Comparison of ENCODE assay signal across 7 mouse cellular contexts in the genomic region with DNA sequence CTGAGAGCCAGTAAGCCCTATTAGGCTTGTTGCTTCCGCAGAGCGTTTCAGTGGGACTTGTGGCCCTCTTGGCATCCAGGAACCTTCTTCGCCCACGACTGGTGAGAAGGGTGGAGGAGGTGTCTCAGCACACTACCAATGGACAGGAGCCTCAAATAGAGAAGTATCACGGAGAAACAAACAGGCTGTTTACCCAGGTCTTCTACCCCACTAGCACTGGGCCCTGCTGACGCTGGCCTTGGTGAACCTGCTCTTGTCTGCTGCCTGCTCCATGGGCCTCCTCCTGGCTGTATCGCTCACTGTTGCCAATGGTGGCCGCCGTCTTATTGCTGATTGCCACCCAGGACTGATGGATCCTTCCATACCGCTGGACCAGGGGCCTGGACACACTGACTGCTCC. TPM values are rescaled to one million over a fixed set of nuclear protein-coding genes. Genes with fewer than 3 reads are reported as not detected.
DNase-seq lines count a peak whose midpoint lies in the region; ATAC-seq and TF ChIP-seq lines count a peak whose summit lies in the region.

No protein-coding gene starts in this region.

- no peak for TF ChIP-seq CTCF in kidney, postnatal 0 days (IDR thresholded peaks at IDR 0.05; ENCODE audit: low read depth)

- no peak overlapping the region for H3K27ac ChIP-seq in kidney, postnatal 0 days
- peak overlapping the region; percentile 64 for H3K27ac ChIP-seq in embryonic facial prominence, embryonic 14.5 days (replicated peaks; ENCODE audit: low read depth, low read length)
- H3K27ac ChIP-seq in intestine, embryonic 14.5 days (ENCODE audit: low read depth): peak overlapping the region; percentile 67
- H3K27ac ChIP-seq in neural tube, embryonic 13.5 days (replicated peaks): no peak overlapping the region

- H3K9me3 ChIP-seq in kidney, postnatal 0 days (replicated peaks; ENCODE audit: low read length): no peaks in the 10 kb centered on the region
- H3K9me3 ChIP-seq in embryonic facial prominence, embryonic 14.5 days (ENCODE audit: control insufficient read depth, low read length): no peaks in the 10 kb centered on the region
- no peaks in the 10 kb centered on the region for H3K9me3 ChIP-seq in intestine, embryonic 14.5 days (ENCODE audit: control insufficient read depth, low read length)
- H3K9me3 ChIP-seq in neural tube, embryonic 13.5 days: no peaks in the 10 kb centered on the region

- peak overlapping the region; percentile 25; the same call in 1 of the 2 replicates for H3K9ac ChIP-seq in kidney, postnatal 0 days (ENCODE audit: low read depth, low read length)
- peak overlapping the region; percentile 41; the same call in 1 of the 2 replicates for H3K9ac ChIP-seq in embryonic facial prominence, embryonic 14.5 days (ENCODE audit: low read depth, low read length)
- H3K9ac ChIP-seq in intestine, embryonic 14.5 days (ENCODE audit: low read length): peak overlapping the region; percentile 39
- peak overlapping the region; percentile 38; the same call in 1 of the 2 replicates for H3K9ac ChIP-seq in neural tube, embryonic 13.5 days

- no peak for DNase-seq in kidney, postnatal 0 days (ENCODE audit: low spot score)
- no peak for DNase-seq in kidney, adult 9 months
- DNase-seq in embryonic facial prominence, embryonic 14.5 days (ENCODE audit: low spot score): no peak
- DNase-seq in intestine, embryonic 14.5 days (ENCODE audit: low spot score): no peak
- no peak for DNase-seq in right cerebral cortex, postnatal 4 days
- DNase-seq in embryo, embryonic 10 days (ENCODE audit: low spot score): no peak

- 53% methylated on average over 10 of the region's 10 CpGs for WGBS in kidney, postnatal 0 days
- 62% methylated on average over 10 of the region's 10 CpGs for WGBS in embryonic facial prominence, embryonic 14.5 days
- 54% methylated on average over 10 of the region's 10 CpGs for WGBS in intestine, embryonic 14.5 days
- WGBS in neural tube, embryonic 13.5 days: 47% methylated on average over 10 of the region's 10 CpGs

- 0 out of 2 replicates have a peak, but pooled peaks cover 4% of the 10 kb centered on the region for H3K4me1 ChIP-seq in kidney, postnatal 0 days (replicated peaks; ENCODE audit: insufficient read depth, low read length)
- peaks cover 23% of the 10 kb centered on the region for H3K4me1 ChIP-seq in embryonic facial prominence, embryonic 14.5 days (ENCODE audit: control insufficient read depth, insufficient read depth, low read length)
- H3K4me1 ChIP-seq in intestine, embryonic 14.5 days (replicated peaks; ENCODE audit: control insufficient read depth, insufficient read depth, low read length): peaks cover 14% of the 10 kb centered on the region
- H3K4me1 ChIP-seq in neural tube, embryonic 13.5 days (replicated peaks): peaks cover 11% of the 10 kb centered on the region

- ATAC-seq in kidney, postnatal 0 days (replicated peaks; ENCODE audit: low FRiP score, low read depth): 0 out of 2 replicates have a peak, but pooled peaks have one; percentile 0
- no peak for ATAC-seq in embryonic facial prominence, embryonic 14.5 days (ENCODE audit: low read depth)
- ATAC-seq in intestine, embryonic 14.5 days (replicated peaks; ENCODE audit: low FRiP score, low TSS enrichment, low read depth): no peak
- ATAC-seq in neural tube, embryonic 13.5 days (ENCODE audit: low read depth): peak; percentile 15; the same call in 1 of the 2 replicates

- peak overlapping the region; percentile 20 for H3K4me3 ChIP-seq in kidney, postnatal 0 days (replicated peaks; ENCODE audit: low read depth, low read length)
- peak overlapping the region; percentile 33 for H3K4me3 ChIP-seq in embryonic facial prominence, embryonic 14.5 days (ENCODE audit: low read depth, low read length)
- H3K4me3 ChIP-seq in intestine, embryonic 14.5 days (ENCODE audit: low read depth, low read length): peak overlapping the region; percentile 35
- peak overlapping the region; percentile 7; the same call in 1 of the 2 replicates for H3K4me3 ChIP-seq in neural tube, embryonic 13.5 days

- peak overlapping the region; percentile 49 for H3K4me2 ChIP-seq in kidney, postnatal 0 days (ENCODE audit: low read length)
- H3K4me2 ChIP-seq in embryonic facial prominence, embryonic 14.5 days (ENCODE audit: low read depth, low read length): peak overlapping the region; percentile 48
- peak overlapping the region; percentile 42 for H3K4me2 ChIP-seq in intestine, embryonic 14.5 days (ENCODE audit: low read length)
- no peak overlapping the region for H3K4me2 ChIP-seq in neural tube, embryonic 13.5 days

- H3K36me3 ChIP-seq in kidney, postnatal 0 days (ENCODE audit: insufficient read depth, low read length): peaks cover 52% of the 10 kb centered on the region
- peaks cover 86% of the 10 kb centered on the region for H3K36me3 ChIP-seq in embryonic facial prominence, embryonic 14.5 days (ENCODE audit: control insufficient read depth, insufficient read depth, low read length)
- peaks cover 84% of the 10 kb centered on the region for H3K36me3 ChIP-seq in intestine, embryonic 14.5 days (ENCODE audit: control insufficient read depth, insufficient read depth, low read length)
- peaks cover 95% of the 10 kb centered on the region for H3K36me3 ChIP-seq in neural tube, embryonic 13.5 days

- H3K27me3 ChIP-seq in kidney, postnatal 0 days (ENCODE audit: insufficient read depth, low read length): no peaks in the 10 kb centered on the region
- H3K27me3 ChIP-seq in embryonic facial prominence, embryonic 14.5 days (replicated peaks; ENCODE audit: control insufficient read depth, insufficient read depth, low read length): no peaks in the 10 kb centered on the region
- no peaks in the 10 kb centered on the region for H3K27me3 ChIP-seq in intestine, embryonic 14.5 days (replicated peaks; ENCODE audit: control insufficient read depth, insufficient read depth, low read length)
- H3K27me3 ChIP-seq in neural tube, embryonic 13.5 days: no peaks in the 10 kb centered on the region

RNA-seq across cellular contexts. Expression of a gene that starts 0.7 kb away (rescaled TPM):
- 28.0 and 31.9 TPM in 2 replicates for polyA plus RNA-seq in kidney, postnatal 0 days (2015; fragmentation: Nextera tagmentation; extraction: Ambion mirVana)
- polyA plus RNA-seq in embryonic facial prominence, embryonic 14.5 days (2014; fragmentation: Nextera tagmentation; extraction: Ambion mirVana): 14.8 and 15.2 TPM in 2 replicates
- 59.4 and 71.9 TPM in 2 replicates for polyA plus RNA-seq in intestine, embryonic 14.5 days (2014; fragmentation: Nextera tagmentation; extraction: Ambion mirVana)
- 4.5 and 4.7 TPM in 2 replicates for polyA plus RNA-seq in neural tube, embryonic 13.5 days (2015; fragmentation: Nextera tagmentation; extraction: Ambion mirVana)

RNA-seq across cellular contexts. Expression of a gene that starts 11.1 kb away (rescaled TPM):
- polyA plus RNA-seq in kidney, postnatal 0 days (2015; fragmentation: Nextera tagmentation; extraction: Ambion mirVana): 0.82 and 0.92 TPM in 2 replicates
- 0.68 and 0.83 TPM in 2 replicates for polyA plus RNA-seq in embryonic facial prominence, embryonic 14.5 days (2014; fragmentation: Nextera tagmentation; extraction: Ambion mirVana)
- 0.48 and 0.60 TPM in 2 replicates for polyA plus RNA-seq in intestine, embryonic 14.5 days (2014; fragmentation: Nextera tagmentation; extraction: Ambion mirVana)
- not detected in 2 replicates for polyA plus RNA-seq in neural tube, embryonic 13.5 days (2015; fragmentation: Nextera tagmentation; extraction: Ambion mirVana)

RNA-seq across cellular contexts. Expression of a gene that starts 11.5 kb away (rescaled TPM):
- 116 and 123 TPM in 2 replicates for polyA plus RNA-seq in kidney, postnatal 0 days (2015; fragmentation: Nextera tagmentation; extraction: Ambion mirVana)
- 157 and 172 TPM in 2 replicates for polyA plus RNA-seq in embryonic facial prominence, embryonic 14.5 days (2014; fragmentation: Nextera tagmentation; extraction: Ambion mirVana)
- polyA plus RNA-seq in intestine, embryonic 14.5 days (2014; fragmentation: Nextera tagmentation; extraction: Ambion mirVana): 138 and 158 TPM in 2 replicates
- polyA plus RNA-seq in neural tube, embryonic 13.5 days (2015; fragmentation: Nextera tagmentation; extraction: Ambion mirVana): 164 and 171 TPM in 2 replicates

RNA-seq across cellular contexts. Expression of a gene that starts 31.7 kb away (rescaled TPM):
- polyA plus RNA-seq in kidney, postnatal 0 days (2015; fragmentation: Nextera tagmentation; extraction: Ambion mirVana): 85.4 and 92.2 TPM in 2 replicates
- 102 and 107 TPM in 2 replicates for polyA plus RNA-seq in embryonic facial prominence, embryonic 14.5 days (2014; fragmentation: Nextera tagmentation; extraction: Ambion mirVana)
- polyA plus RNA-seq in intestine, embryonic 14.5 days (2014; fragmentation: Nextera tagmentation; extraction: Ambion mirVana): 139 and 145 TPM in 2 replicates
- 161 and 170 TPM in 2 replicates for polyA plus RNA-seq in neural tube, embryonic 13.5 days (2015; fragmentation: Nextera tagmentation; extraction: Ambion mirVana)

RNA-seq across cellular contexts. Expression of a gene that starts 38.8 kb away (rescaled TPM):
- 17.4 and 20.5 TPM in 2 replicates for polyA plus RNA-seq in kidney, postnatal 0 days (2015; fragmentation: Nextera tagmentation; extraction: Ambion mirVana)
- 36.7 and 38.4 TPM in 2 replicates for polyA plus RNA-seq in embryonic facial prominence, embryonic 14.5 days (2014; fragmentation: Nextera tagmentation; extraction: Ambion mirVana)
- 29.5 and 30.6 TPM in 2 replicates for polyA plus RNA-seq in intestine, embryonic 14.5 days (2014; fragmentation: Nextera tagmentation; extraction: Ambion mirVana)
- 33.3 and 36.7 TPM in 2 replicates for polyA plus RNA-seq in neural tube, embryonic 13.5 days (2015; fragmentation: Nextera tagmentation; extraction: Ambion mirVana)

Comparison
In these comparisons a context has a peak if more than half of its experiments do, and no peak if none do; other contexts are left out.
1. ATAC-seq: peak in kidney, postnatal 0 days (single experiment) and neural tube, embryonic 13.5 days (single experiment); none in embryonic facial prominence, embryonic 14.5 days (single experiment) and intestine, embryonic 14.5 days (single experiment).
2. H3K27ac ChIP-seq: peak in embryonic facial prominence, embryonic 14.5 days (single experiment) and intestine, embryonic 14.5 days (single experiment); none in kidney, postnatal 0 days (single experiment) and neural tube, embryonic 13.5 days (single experiment).
3. Peak in every context shown above with its lines, with median percentiles within 50 percentile points of each other: H3K4me3 ChIP-seq and H3K9ac ChIP-seq.